Mouse (Mus musculus): Measurements from ENCODE around the gene Man2a1. TPM values are rescaled to one million over a fixed set of nuclear protein-coding genes. Genes with fewer than 3 reads are reported as not detected.

Gene Man2a1
- polyA plus RNA-seq, 1 experiment from 2014 or later = 5.1 TPM

DNA sequence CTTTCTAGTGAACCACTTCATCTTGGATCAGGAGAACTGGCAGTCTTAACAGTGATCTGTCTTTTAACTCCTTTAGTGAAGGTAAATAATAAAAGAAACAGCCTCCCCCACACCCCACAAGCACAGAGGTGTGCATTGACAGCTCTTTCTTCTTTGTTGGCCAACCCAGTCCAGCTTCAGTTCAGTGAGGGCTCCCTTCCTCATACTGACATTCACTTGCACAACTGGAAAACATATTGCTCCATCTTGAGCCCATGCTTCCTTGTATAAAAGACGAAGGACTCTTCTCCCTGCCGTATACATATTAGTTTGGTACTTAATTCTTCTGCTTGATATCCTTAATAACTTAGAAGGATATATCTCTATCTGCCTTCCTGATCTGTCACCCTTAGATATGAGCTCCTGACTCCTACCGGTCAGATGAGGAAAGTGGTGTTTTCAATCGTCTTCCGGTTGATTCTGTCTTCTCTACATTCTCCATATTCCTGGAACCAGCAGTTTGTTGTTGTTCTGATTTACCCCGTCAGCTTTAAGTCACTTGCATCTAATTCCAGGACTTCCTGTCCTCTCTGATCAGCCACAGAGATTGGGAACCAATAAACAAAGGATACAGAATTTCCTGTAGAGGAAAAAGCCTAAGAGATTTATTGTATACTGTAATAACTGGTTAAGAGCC is 8.5 kb downstream of the Man2a1 start:
- ATAC-seq (ENCODE audit: low FRiP score, low TSS enrichment) = no peak
- H3K9me3 ChIP-seq (ENCODE audit: control insufficient read depth, low read length) = no peaks in the 10 kb centered on the region
- 90% methylated on average over 6 of the region's 6 CpGs for WGBS
- H3K27me3 ChIP-seq (ENCODE audit: control insufficient read depth, insufficient read depth, low read length) = no peaks in the 10 kb centered on the region
- DNase-seq = no peak
- H3K4me3 ChIP-seq (replicated peaks; ENCODE audit: low read depth, low read length) = no peak overlapping the region
- peaks cover 4% of the 10 kb centered on the region; the same call in 1 of the 2 replicates for H3K4me1 ChIP-seq (ENCODE audit: control insufficient read depth, insufficient read depth, low read length)
- H3K36me3 ChIP-seq (ENCODE audit: control insufficient read depth, insufficient read depth, low read length) = no peaks in the 10 kb centered on the region
- no peak overlapping the region for H3K4me2 ChIP-seq (ENCODE audit: low read length)
- H3K9ac ChIP-seq (replicated peaks; ENCODE audit: low read length) = no peak overlapping the region
- H3K27ac ChIP-seq (replicated peaks; ENCODE audit: low read depth, low read length) = no peak overlapping the region

DNA sequence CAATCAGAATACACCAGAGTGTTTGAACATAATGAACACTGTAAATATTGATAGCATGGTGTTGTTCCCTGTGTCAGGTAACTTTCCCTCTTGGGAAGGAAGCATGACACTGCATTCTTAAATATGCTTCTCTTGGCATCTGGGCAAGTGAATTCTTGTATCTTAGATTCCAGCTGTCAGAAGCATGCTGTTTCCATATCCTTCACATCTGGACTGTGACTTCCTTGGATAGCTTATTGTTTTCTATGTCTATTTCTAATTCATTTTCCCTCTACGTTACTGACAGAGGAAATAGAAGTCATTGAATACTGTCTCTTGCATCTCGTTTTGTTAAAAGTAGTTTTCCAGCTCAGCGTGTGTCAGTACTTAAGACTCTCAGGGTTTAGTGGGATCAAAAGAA is 9.2 kb downstream of the Man2a1 start:
- Histone ChIP-seq H3K27ac (replicated peaks; ENCODE audit: low read depth, low read length) (no peak overlapping the region), H3K4me1 (ENCODE audit: control insufficient read depth, insufficient read depth, low read length) (0 out of 2 replicates have a peak, but pooled peaks cover 4% of the 10 kb centered on the region), H3K27me3 (ENCODE audit: control insufficient read depth, insufficient read depth, low read length) (no peaks in the 10 kb centered on the region), H3K9me3 (ENCODE audit: control insufficient read depth, low read length) (no peaks in the 10 kb centered on the region), H3K36me3 (ENCODE audit: control insufficient read depth, insufficient read depth, low read length) (no peaks in the 10 kb centered on the region), H3K4me2 (ENCODE audit: low read length) (no peak overlapping the region), H3K9ac (replicated peaks; ENCODE audit: low read length) (no peak overlapping the region), H3K4me3 (replicated peaks; ENCODE audit: low read depth, low read length) (no peak overlapping the region)
- no peak for ATAC-seq (ENCODE audit: low FRiP score, low TSS enrichment)
- no peak for DNase-seq
- 45% methylated on average over 3 of the region's 3 CpGs for WGBS

DNA sequence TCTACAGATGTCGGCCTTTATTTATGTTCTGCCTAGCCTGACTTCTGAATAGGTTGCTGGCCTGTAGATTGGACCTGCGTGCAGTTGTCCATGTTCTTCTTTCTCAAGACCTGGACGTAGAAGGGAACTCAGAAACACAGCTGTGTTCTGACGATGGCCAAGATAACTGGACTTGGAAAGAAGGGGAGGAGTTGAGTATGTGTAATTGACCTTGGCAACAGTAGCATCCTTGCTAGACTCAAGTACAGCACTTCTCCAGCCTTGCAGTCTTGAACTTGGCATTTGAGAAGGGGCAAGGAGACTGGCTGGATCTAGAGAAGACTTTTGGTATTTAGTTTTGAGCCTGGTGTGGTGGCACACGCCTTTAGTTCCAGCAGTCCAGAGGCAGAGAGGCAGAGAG is 10.9 kb downstream of the Man2a1 start:
- 86% methylated on average over 5 of the region's 5 CpGs for WGBS
- Histone ChIP-seq H3K4me3 (replicated peaks; ENCODE audit: low read depth, low read length) (no peak overlapping the region), H3K9ac (replicated peaks; ENCODE audit: low read length) (no peak overlapping the region), H3K4me2 (ENCODE audit: low read length) (no peak overlapping the region), H3K27me3 (ENCODE audit: control insufficient read depth, insufficient read depth, low read length) (no peaks in the 10 kb centered on the region), H3K9me3 (ENCODE audit: control insufficient read depth, low read length) (no peaks in the 10 kb centered on the region), H3K36me3 (ENCODE audit: control insufficient read depth, insufficient read depth, low read length) (no peaks in the 10 kb centered on the region), H3K27ac (replicated peaks; ENCODE audit: low read depth, low read length) (no peak overlapping the region), H3K4me1 (ENCODE audit: control insufficient read depth, insufficient read depth, low read length) (no peaks in the 10 kb centered on the region)
- ATAC-seq (ENCODE audit: low FRiP score, low TSS enrichment) (no peak), DNase-seq (no peak)

DNA sequence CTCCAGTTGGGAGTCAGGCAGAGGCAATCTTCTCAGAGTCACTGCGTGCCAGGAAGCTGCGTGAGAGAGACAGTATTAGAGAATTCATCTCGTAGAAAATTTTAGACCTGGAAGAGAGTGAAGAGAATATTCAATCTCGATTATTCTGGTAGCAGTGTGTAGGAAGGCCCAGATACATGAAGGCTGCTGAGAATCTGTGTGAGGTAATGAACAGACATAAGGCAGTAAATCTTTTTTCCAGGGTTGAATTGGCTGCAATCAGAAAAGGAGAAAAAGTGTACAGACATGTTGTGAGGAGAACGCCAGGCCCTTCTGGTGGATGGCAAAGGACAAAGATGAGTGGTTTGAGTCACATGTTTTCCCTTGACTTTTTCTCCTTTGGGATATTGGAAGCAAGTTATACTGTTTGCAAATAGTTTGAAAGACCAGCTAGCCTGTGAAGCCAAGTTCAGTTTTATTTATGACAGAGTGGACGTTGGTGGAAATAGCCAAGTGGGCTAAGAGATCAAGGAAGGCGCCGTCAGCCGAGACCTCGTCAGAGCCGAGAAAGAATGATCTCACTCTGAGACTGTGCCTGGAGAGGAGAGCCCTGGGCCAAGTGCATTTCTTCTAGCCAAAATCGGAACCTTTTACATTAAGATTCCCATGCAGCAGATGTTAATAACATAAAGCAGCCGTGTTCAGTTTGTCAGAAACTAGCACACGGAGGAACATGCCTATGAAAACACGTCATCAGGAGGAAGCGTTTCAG is 11.8 kb downstream of the Man2a1 start:
- Histone ChIP-seq H3K4me2 (ENCODE audit: low read length) (no peak overlapping the region), H3K9ac (replicated peaks; ENCODE audit: low read length) (no peak overlapping the region), H3K4me3 (replicated peaks; ENCODE audit: low read depth, low read length) (no peak overlapping the region), H3K4me1 (ENCODE audit: control insufficient read depth, insufficient read depth, low read length) (no peaks in the 10 kb centered on the region), H3K36me3 (ENCODE audit: control insufficient read depth, insufficient read depth, low read length) (no peaks in the 10 kb centered on the region), H3K9me3 (ENCODE audit: control insufficient read depth, low read length) (no peaks in the 10 kb centered on the region), H3K27me3 (ENCODE audit: control insufficient read depth, insufficient read depth, low read length) (no peaks in the 10 kb centered on the region), H3K27ac (replicated peaks; ENCODE audit: low read depth, low read length) (no peak overlapping the region)
- ATAC-seq (ENCODE audit: low FRiP score, low TSS enrichment) = no peak
- no peak for DNase-seq
- 94% methylated on average over 16 of the region's 16 CpGs for WGBS

DNA sequence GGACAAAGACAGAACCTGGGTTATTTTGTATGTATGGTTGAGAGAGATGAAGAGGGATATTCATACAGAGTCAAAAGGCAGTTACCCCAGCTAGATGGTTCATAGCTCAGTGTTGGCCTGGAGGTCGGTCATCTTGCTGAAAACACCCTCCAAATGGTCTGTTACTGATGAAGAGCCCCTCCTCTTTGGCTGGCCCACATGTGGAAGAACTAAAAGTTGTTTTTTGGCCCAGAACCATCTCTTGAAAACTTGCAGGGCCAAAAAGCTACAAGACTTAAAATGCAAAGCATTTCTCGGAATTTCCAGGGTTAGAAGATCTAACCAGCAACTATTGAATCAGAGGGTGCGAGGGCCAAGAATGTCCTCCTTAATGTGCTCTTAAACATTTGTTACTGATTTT is 12.4 kb downstream of the Man2a1 start:
- ATAC-seq (ENCODE audit: low FRiP score, low TSS enrichment) (no peak), DNase-seq (no peak)
- WGBS = 95% methylated on average over 3 of the region's 3 CpGs
- Histone ChIP-seq H3K9ac (replicated peaks; ENCODE audit: low read length) (no peak overlapping the region), H3K4me2 (ENCODE audit: low read length) (no peak overlapping the region), H3K27me3 (ENCODE audit: control insufficient read depth, insufficient read depth, low read length) (no peaks in the 10 kb centered on the region), H3K36me3 (ENCODE audit: control insufficient read depth, insufficient read depth, low read length) (no peaks in the 10 kb centered on the region), H3K27ac (replicated peaks; ENCODE audit: low read depth, low read length) (no peak overlapping the region), H3K9me3 (ENCODE audit: control insufficient read depth, low read length) (no peaks in the 10 kb centered on the region), H3K4me1 (ENCODE audit: control insufficient read depth, insufficient read depth, low read length) (no peaks in the 10 kb centered on the region), H3K4me3 (replicated peaks; ENCODE audit: low read depth, low read length) (no peak overlapping the region)

DNA sequence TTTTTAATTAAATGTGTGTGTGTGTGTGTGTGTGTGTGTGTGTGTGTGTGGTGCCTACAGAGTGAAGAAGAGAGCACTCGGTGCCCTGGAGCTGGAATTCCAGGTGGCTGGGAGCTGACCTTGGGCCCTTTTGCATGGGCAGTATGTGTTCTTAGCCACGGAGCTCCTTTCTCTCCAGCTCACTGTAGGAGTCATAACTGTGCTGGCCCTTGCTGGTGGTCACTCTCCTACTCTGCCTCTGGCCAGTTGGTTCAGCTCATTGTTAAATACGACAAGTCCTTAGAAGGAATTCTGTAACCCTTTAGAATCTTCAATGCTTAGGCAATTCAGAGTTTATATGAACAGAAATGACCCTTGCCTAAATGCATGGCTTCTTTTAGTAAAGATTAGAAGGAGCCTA is 12.8 kb downstream of the Man2a1 start:
- H3K36me3 ChIP-seq (ENCODE audit: control insufficient read depth, insufficient read depth, low read length) = no peaks in the 10 kb centered on the region
- no peak overlapping the region for H3K9ac ChIP-seq (replicated peaks; ENCODE audit: low read length)
- H3K4me3 ChIP-seq (replicated peaks; ENCODE audit: low read depth, low read length) = no peak overlapping the region
- no peak overlapping the region for H3K4me2 ChIP-seq (ENCODE audit: low read length)
- WGBS = 77% methylated on average over 3 of the region's 3 CpGs
- no peak overlapping the region for H3K27ac ChIP-seq (replicated peaks; ENCODE audit: low read depth, low read length)
- no peak for ATAC-seq (ENCODE audit: low FRiP score, low TSS enrichment)
- no peaks in the 10 kb centered on the region for H3K9me3 ChIP-seq (ENCODE audit: control insufficient read depth, low read length)
- H3K27me3 ChIP-seq (ENCODE audit: control insufficient read depth, insufficient read depth, low read length) = no peaks in the 10 kb centered on the region
- no peaks in the 10 kb centered on the region for H3K4me1 ChIP-seq (ENCODE audit: control insufficient read depth, insufficient read depth, low read length)
- DNase-seq = no peak

DNA sequence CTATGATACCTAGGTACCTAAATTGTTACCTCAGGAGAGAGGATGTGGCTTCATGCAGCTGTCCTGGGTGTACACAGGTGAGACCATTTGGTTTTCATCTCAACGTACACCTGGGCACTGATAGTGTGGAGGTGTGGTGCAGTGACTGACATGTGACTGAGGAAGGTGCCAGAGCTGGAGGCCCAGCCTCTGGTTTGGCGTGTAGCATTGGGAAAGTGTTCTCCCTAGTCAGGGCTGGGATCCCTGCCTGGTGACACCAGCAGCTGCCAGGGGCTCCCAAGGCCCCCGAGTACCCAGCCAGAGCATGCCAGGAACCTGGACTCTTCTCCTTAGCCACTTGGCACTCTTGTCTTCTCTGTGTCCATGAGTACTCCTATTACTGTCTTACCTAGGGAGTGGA is 14.3 kb downstream of the Man2a1 start:
- DNase-seq = no peak

DNA sequence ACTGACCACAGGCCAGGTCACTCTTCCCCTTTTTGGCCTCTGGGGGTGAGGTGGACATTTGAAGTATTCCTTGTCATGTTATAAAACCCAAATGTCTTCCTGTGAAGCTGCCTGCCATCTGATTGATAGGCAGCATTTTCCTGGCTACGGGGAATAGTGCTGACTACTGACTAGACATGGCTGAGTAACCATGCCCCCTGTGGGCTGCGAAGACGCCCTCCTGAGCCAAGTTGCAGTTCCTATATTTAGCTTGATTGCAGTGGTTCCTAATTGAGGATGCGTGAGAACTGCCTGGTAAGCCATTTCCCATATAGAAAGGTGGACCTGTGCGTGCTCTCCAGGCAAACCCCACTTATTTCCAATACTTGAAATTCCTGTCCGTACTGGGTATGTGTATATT is 14.9 kb downstream of the Man2a1 start:
- WGBS = 71% methylated on average over 6 of the region's 6 CpGs

More for the DNA sequence above, 14.3 kb downstream of the Man2a1 start:
- H3K9me3 ChIP-seq (ENCODE audit: control insufficient read depth, low read length) = no peaks in the 10 kb centered on the region
- WGBS = 91% methylated on average over 3 of the region's 3 CpGs
- H3K4me2 ChIP-seq (ENCODE audit: low read length) = no peak overlapping the region
- H3K9ac ChIP-seq (replicated peaks; ENCODE audit: low read length) = no peak overlapping the region
- no peaks in the 10 kb centered on the region for H3K4me1 ChIP-seq (ENCODE audit: control insufficient read depth, insufficient read depth, low read length)
- no peaks in the 10 kb centered on the region for H3K27me3 ChIP-seq (ENCODE audit: control insufficient read depth, insufficient read depth, low read length)
- no peaks in the 10 kb centered on the region for H3K36me3 ChIP-seq (ENCODE audit: control insufficient read depth, insufficient read depth, low read length)
- no peak overlapping the region for H3K27ac ChIP-seq (replicated peaks; ENCODE audit: low read depth, low read length)
- ATAC-seq (ENCODE audit: low FRiP score, low TSS enrichment) = no peak
- no peak overlapping the region for H3K4me3 ChIP-seq (replicated peaks; ENCODE audit: low read depth, low read length)

DNA sequence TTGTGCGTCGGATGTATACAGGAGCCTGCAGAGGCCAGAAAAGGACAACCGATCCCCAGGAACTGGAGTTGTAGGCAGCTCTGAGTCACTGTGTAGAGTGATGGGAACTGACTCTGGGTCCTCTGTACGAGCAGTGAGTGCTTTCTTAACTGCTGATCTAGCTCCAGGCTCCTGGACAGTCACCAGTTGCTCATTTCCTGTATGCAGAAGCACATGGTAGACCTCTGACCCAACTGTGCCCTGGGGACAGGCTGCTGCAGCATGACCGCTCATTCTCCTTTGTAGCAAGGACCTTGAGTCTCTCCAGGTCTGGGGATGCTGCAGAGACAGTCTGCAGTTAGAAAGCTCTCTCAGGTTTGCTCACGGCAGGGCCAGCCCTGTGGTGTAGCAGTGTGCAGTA is 15.7 kb downstream of the Man2a1 start:
- H3K4me1 ChIP-seq (ENCODE audit: control insufficient read depth, insufficient read depth, low read length) = peaks cover 3% of the 10 kb centered on the region; the same call in 1 of the 2 replicates
- no peak overlapping the region for H3K27ac ChIP-seq (replicated peaks; ENCODE audit: low read depth, low read length)
- H3K9me3 ChIP-seq (ENCODE audit: control insufficient read depth, low read length) = no peaks in the 10 kb centered on the region
- H3K36me3 ChIP-seq (ENCODE audit: control insufficient read depth, insufficient read depth, low read length) = no peaks in the 10 kb centered on the region
- no peak overlapping the region for H3K4me3 ChIP-seq (replicated peaks; ENCODE audit: low read depth, low read length)
- H3K27me3 ChIP-seq (ENCODE audit: control insufficient read depth, insufficient read depth, low read length) = no peaks in the 10 kb centered on the region
- no peak overlapping the region for H3K9ac ChIP-seq (replicated peaks; ENCODE audit: low read length)
- no peak for ATAC-seq (ENCODE audit: low FRiP score, low TSS enrichment)
- no peak overlapping the region for H3K4me2 ChIP-seq (ENCODE audit: low read length)
- no peak for DNase-seq
- 91% methylated on average over 6 of the region's 6 CpGs for WGBS

More for the DNA sequence above, 14.9 kb downstream of the Man2a1 start:
- DNase-seq = no peak
- no peak overlapping the region for H3K9ac ChIP-seq (replicated peaks; ENCODE audit: low read length)
- no peaks in the 10 kb centered on the region for H3K4me1 ChIP-seq (ENCODE audit: control insufficient read depth, insufficient read depth, low read length)
- H3K4me2 ChIP-seq (ENCODE audit: low read length) = no peak overlapping the region
- H3K4me3 ChIP-seq (replicated peaks; ENCODE audit: low read depth, low read length) = no peak overlapping the region
- H3K9me3 ChIP-seq (ENCODE audit: control insufficient read depth, low read length) = no peaks in the 10 kb centered on the region
- no peak overlapping the region for H3K27ac ChIP-seq (replicated peaks; ENCODE audit: low read depth, low read length)
- no peak for ATAC-seq (ENCODE audit: low FRiP score, low TSS enrichment)
- no peaks in the 10 kb centered on the region for H3K36me3 ChIP-seq (ENCODE audit: control insufficient read depth, insufficient read depth, low read length)
- no peaks in the 10 kb centered on the region for H3K27me3 ChIP-seq (ENCODE audit: control insufficient read depth, insufficient read depth, low read length)

Data from midbrain, embryonic 14.5 days (tissue).